Mouse (Mus musculus) MEL (cell line): Measurements from ENCODE around the gene Wdr91. TPM values are rescaled to one million over a fixed set of nuclear protein-coding genes. Genes with fewer than 3 reads are reported as not detected.

Source experiments
- DNase-seq: peaks from one replicate; pipeline ENCODE4 v3.0.0; 2011; ENCODE audit warnings: low read depth, low spot score
- H3K27ac ChIP-seq: 2 replicates; pipeline ENCODE4 v1.5.1; 2012; ENCODE audit warnings: low read depth, mild to moderate bottlenecking, control low read depth, low read length, moderate library complexity; ENCODE audit not compliant: control insufficient read depth
- H3K27me3 ChIP-seq, 2 experiments: fragments of 150-350 bp in 1 of 2; sonication (generic) in 1 of 2; 2 replicates each; pipeline ENCODE4 v1.6.1; 2012; ENCODE audit warnings: low read length in 2 of 2, mild to moderate bottlenecking in 2 of 2, improper control_type of control experiment in 1 of 2, moderate library complexity in 1 of 2; ENCODE audit not compliant: insufficient read depth in 2 of 2, control insufficient read depth in 1 of 2
- H3K36me3 ChIP-seq, 2 experiments: 2 replicates each; pipeline ENCODE4 v1.6.1; 2012 to 2014; ENCODE audit warnings: low read length in 2 of 2, improper control_type of control experiment in 1 of 2, inconsistent platforms in 1 of 2, mild to moderate bottlenecking in 1 of 2; ENCODE audit not compliant: insufficient read depth in 2 of 2, control insufficient read depth in 1 of 2
- H3K4me1 ChIP-seq, 2 experiments: fragments of 150-350 bp in 1 of 2; sonication (generic) in 1 of 2; 2 replicates each; pipeline ENCODE4 v1.6.1; 2012; ENCODE audit warnings: low read length in 2 of 2, improper control_type of control experiment in 1 of 2, mild to moderate bottlenecking in 1 of 2; ENCODE audit not compliant: insufficient read depth in 2 of 2, control insufficient read depth in 1 of 2
- H3K4me3 ChIP-seq, 2 experiments: fragments of 150-350 bp in 1 of 2; sonication (generic) in 1 of 2; 2 replicates each; pipeline ENCODE4 v1.5.1; 2012; ENCODE audit warnings: low read depth in 2 of 2, low read length in 2 of 2, mild to moderate bottlenecking in 2 of 2, moderate library complexity in 2 of 2, control low read depth in 1 of 2, improper control_type of control experiment in 1 of 2; ENCODE audit not compliant: control insufficient read depth in 1 of 2, insufficient read depth in 1 of 2
- H3K79me2 ChIP-seq: 2 replicates; pipeline ENCODE4 v1.6.1; 2012; ENCODE audit warnings: mild to moderate bottlenecking, low read length, moderate library complexity; ENCODE audit not compliant: control insufficient read depth, poor library complexity, insufficient read depth
- H3K9ac ChIP-seq: 2 replicates; pipeline ENCODE4 v1.6.1; 2012; ENCODE audit warnings: low read depth, mild to moderate bottlenecking, control low read depth, low read length, moderate library complexity; ENCODE audit not compliant: control insufficient read depth, poor library complexity, severe bottlenecking
- H3K9me3 ChIP-seq: fragments of 150-350 bp; sonication (generic); replicated peaks from 2 replicates; pipeline ENCODE4 v1.6.1; 2012; ENCODE audit warnings: mild to moderate bottlenecking, low read length, improper control_type of control experiment, moderate library complexity; ENCODE audit not compliant: insufficient read depth
- BHLHE40 ChIP-seq: IDR thresholded peaks from 2 replicates; pipeline ENCODE4 v1.6.1; 2012; ENCODE audit warnings: low read depth, mild to moderate bottlenecking, inconsistent platforms, low read length, improper control_type of control experiment, borderline replicate concordance
- CHD1 ChIP-seq: IDR thresholded peaks from 2 replicates; pipeline ENCODE4 v1.6.1; 2012; ENCODE audit warnings: low read depth, mild to moderate bottlenecking, inconsistent platforms, low read length, improper control_type of control experiment
- CHD2 ChIP-seq: IDR thresholded peaks from 2 replicates; pipeline ENCODE4 v1.6.1; 2011; ENCODE audit warnings: low read length, improper control_type of control experiment
- CTCF ChIP-seq, 3 experiments: IDR thresholded peaks in 2 of 3; conservative IDR thresholded peaks in 1 of 3; 2 replicates each; pipeline ENCODE4 v1.5.1; 2011 to 2012; ENCODE audit warnings: low read length in 3 of 3, low read depth in 2 of 3, mild to moderate bottlenecking in 2 of 3, improper control_type of control experiment in 1 of 3, inconsistent platforms in 1 of 3, mixed read lengths in 1 of 3, moderate library complexity in 1 of 3; ENCODE audit not compliant: control insufficient read depth in 1 of 3, insufficient read depth in 1 of 3, poor library complexity in 1 of 3, severe bottlenecking in 1 of 3
- ELF1 ChIP-seq: IDR thresholded peaks from 2 replicates; pipeline ENCODE4 v1.6.1; 2014; ENCODE audit warnings: low read depth, mild to moderate bottlenecking, inconsistent platforms, low read length, improper control_type of control experiment, moderate library complexity
- EP300 ChIP-seq, 2 experiments: IDR thresholded peaks; 2 replicates each; pipeline ENCODE4 v1.6.1; 2011; ENCODE audit warnings: improper control_type of control experiment in 2 of 2, low read length in 2 of 2, low read depth in 1 of 2, mild to moderate bottlenecking in 1 of 2
- ETS1 ChIP-seq: IDR thresholded peaks from 2 replicates; pipeline ENCODE4 v1.6.1; 2012; ENCODE audit warnings: low read depth, mild to moderate bottlenecking, inconsistent platforms, low read length, improper control_type of control experiment, moderate library complexity
- GATA1 ChIP-seq: IDR thresholded peaks from 2 replicates; pipeline ENCODE4 v1.6.1; 2011; ENCODE audit warnings: low read depth, low read length, improper control_type of control experiment
- JUND ChIP-seq: IDR thresholded peaks from 2 replicates; pipeline ENCODE4 v1.6.1; 2011; ENCODE audit warnings: low read depth, mild to moderate bottlenecking, improper control_type of control experiment, low read length
- MAX ChIP-seq: IDR thresholded peaks from 2 replicates; pipeline ENCODE4 v1.6.1; 2011; ENCODE audit warnings: low read length, improper control_type of control experiment
- MAZ ChIP-seq: IDR thresholded peaks from 2 replicates; pipeline ENCODE4 v1.6.1; 2012; ENCODE audit warnings: low read depth, mild to moderate bottlenecking, inconsistent platforms, low read length, improper control_type of control experiment
- MXI1 ChIP-seq: IDR thresholded peaks from 2 replicates; pipeline ENCODE4 v1.6.1; 2011; ENCODE audit warnings: mild to moderate bottlenecking, low read depth, low read length, improper control_type of control experiment
- MYB ChIP-seq: IDR thresholded peaks from 2 replicates; pipeline ENCODE4 v1.6.1; 2011; ENCODE audit warnings: mild to moderate bottlenecking, low read depth, low read length, improper control_type of control experiment
- MYC ChIP-seq: IDR thresholded peaks from 2 replicates; pipeline ENCODE4 v1.6.1; 2011; ENCODE audit warnings: low read depth, mild to moderate bottlenecking, low read length, improper control_type of control experiment, moderate library complexity
- NELFE ChIP-seq: IDR thresholded peaks from 2 replicates; pipeline ENCODE4 v1.6.1; 2011; ENCODE audit warnings: low read depth, low read length, improper control_type of control experiment
- NRF1 ChIP-seq: IDR thresholded peaks from 2 replicates; pipeline ENCODE4 v1.6.1; 2014; ENCODE audit warnings: low read depth, mild to moderate bottlenecking, inconsistent platforms, low read length, improper control_type of control experiment, moderate library complexity; ENCODE audit not compliant: poor library complexity, insufficient read depth, severe bottlenecking
- RAD21 ChIP-seq: IDR thresholded peaks from 2 replicates; pipeline ENCODE4 v1.6.1; 2011; ENCODE audit warnings: mild to moderate bottlenecking, low read depth, low read length, improper control_type of control experiment
- SMC3 ChIP-seq: IDR thresholded peaks from 2 replicates; pipeline ENCODE4 v1.6.1; 2011; ENCODE audit warnings: low read depth, low read length, improper control_type of control experiment
- ZC3H11A ChIP-seq: IDR thresholded peaks from 2 replicates; pipeline ENCODE4 v1.6.1; 2012; ENCODE audit warnings: low read depth, mild to moderate bottlenecking, inconsistent platforms, low read length, improper control_type of control experiment
- ZKSCAN1 ChIP-seq: IDR thresholded peaks from 2 replicates; pipeline ENCODE4 v1.6.1; 2012; ENCODE audit warnings: low read depth, mild to moderate bottlenecking, inconsistent platforms, low read length, improper control_type of control experiment, moderate library complexity
- ZNF384 ChIP-seq: IDR thresholded peaks from 2 replicates; pipeline ENCODE4 v1.6.1; 2012; ENCODE audit warnings: low read depth, mild to moderate bottlenecking, inconsistent platforms, low read length, improper control_type of control experiment
- polyA plus RNA-seq, 2 experiments: library from polyadenylated mRNA; stranded (reverse) in 1 of 2; unstranded in 1 of 2; fragments of >175 nt in 1 of 2; fragments of >200 nt in 1 of 2; gene quantifications; 2 replicates each; pipeline versions ENCODE4 v1.2.1 to v1.2.4; 2012; ENCODE audit warnings: low replicate concordance in 2 of 2, low read depth in 1 of 2; ENCODE audit not compliant: insufficient read length in 2 of 2, insufficient read depth in 1 of 2, missing spikeins in 1 of 2
- total RNA-seq: library from RNA; depleted of rRNA; stranded (reverse); fragments of 300-350 nt; gene quantifications from 2 replicates; pipeline ENCODE4 v1.2.3, GENCODE M21; 2012

The Wdr91 gene
- total and polyA plus RNA-seq, 3 experiments: 11.7 to 24.1 TPM; not detected in 1

DNA sequence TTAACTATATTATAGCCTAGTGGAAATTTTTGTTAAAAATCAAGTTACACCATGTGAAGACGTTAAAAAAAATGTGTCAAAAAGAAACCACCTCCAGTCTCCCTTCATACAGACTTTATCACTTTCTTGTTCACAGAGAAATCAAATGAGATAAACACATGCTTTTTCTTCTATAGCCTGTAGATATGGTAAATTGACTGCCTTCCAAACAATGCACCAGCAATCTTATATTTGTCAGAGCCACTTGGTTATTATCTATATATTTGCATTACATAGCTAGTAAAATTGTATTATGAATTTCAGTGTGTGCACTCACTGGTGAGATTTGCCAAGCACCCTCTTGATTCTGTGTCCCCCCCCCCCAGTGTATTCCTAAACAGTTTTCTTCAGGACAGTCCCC is 22.0 kb upstream of the Wdr91 start:
- DNase-seq: no peak
- no peaks in the 10 kb centered on the region for H3K9me3 ChIP-seq

DNA sequence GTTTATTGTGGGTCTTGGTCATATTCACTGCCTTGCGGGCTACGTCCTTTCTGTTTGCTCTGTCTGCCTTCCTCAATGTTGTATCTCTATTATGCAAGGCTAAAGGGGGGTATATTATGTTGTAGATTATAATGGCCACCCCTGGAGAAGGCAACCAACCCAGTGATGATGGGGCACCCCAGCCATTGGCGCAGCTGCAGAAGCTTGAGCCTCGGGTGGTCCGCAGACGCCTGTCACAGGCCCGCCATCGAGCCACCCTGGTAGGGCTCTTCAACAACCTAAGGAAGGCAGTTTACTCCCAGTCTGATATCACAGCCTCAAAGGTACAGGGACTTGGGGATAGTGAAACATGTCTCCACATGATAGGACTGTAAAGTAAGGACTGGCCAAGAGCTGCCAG is 16.9 kb upstream of the Wdr91 start:
- H3K4me3 ChIP-seq: no peak overlapping the region
- no peak for TF ChIP-seq CHD1
- TF ChIP-seq MXI1: no peak
- TF ChIP-seq NELFE: no peak
- TF ChIP-seq RAD21: no peak
- TF ChIP-seq CHD2: no peak
- TF ChIP-seq ETS1: no peak
- no peak for TF ChIP-seq MYB
- no peak for TF ChIP-seq ELF1
- TF ChIP-seq MAX: no peak
- TF ChIP-seq ZKSCAN1: no peak
- H3K36me3 ChIP-seq: no peaks in the 10 kb centered on the region
- no peaks in the 10 kb centered on the region for H3K79me2 ChIP-seq
- no peaks in the 10 kb centered on the region for H3K9me3 ChIP-seq
- no peak overlapping the region for H3K27ac ChIP-seq
- no peak for DNase-seq
- no peaks in the 10 kb centered on the region for H3K27me3 ChIP-seq
- no peak overlapping the region for H3K9ac ChIP-seq
- no peaks in the 10 kb centered on the region for H3K4me1 ChIP-seq

More for the DNA sequence above, 22.0 kb upstream of the Wdr91 start:
- TF ChIP-seq MYC (no peak), GATA1 (0 out of 2 replicates have a peak, but pooled peaks have one; percentile 21), EP300 (IDR thresholded peaks at IDR 0.05; ENCODE audit: low read depth in 1 of 2, low read length in 2 of 2) (peak in 1 of 2 experiments; percentile 27; a peak in 1 of 4 replicates)
- Histone ChIP-seq H3K79me2 (no peaks in the 10 kb centered on the region), H3K4me3 (no peak overlapping the region), H3K9ac (no peak overlapping the region), H3K27ac (no peak overlapping the region), H3K27me3 (no peaks in the 10 kb centered on the region), H3K4me1 (no peaks in the 10 kb centered on the region), H3K36me3 (no peaks in the 10 kb centered on the region)

DNA sequence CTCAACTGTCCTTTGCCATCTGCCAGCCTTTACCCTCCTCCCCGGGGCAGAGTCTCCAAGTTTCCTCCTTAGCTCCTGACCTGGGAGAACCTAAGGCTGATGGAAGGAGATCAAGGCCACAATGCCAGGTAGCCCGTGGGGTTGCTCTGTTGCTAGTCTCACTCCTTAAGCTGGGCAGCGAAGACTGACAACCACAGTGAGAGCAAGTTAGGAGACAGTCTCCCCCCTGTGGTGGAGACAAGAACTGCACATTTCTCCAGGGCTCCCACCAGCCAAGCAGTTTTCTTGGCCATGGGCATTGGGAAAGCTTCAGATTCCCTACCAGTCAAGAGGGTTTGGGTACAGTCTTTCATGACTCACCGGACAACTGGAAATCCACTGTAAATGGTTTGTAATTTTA is 16.5 kb upstream of the Wdr91 start:
- no peak overlapping the region for H3K4me3 ChIP-seq
- no peaks in the 10 kb centered on the region for H3K79me2 ChIP-seq
- no peaks in the 10 kb centered on the region for H3K36me3 ChIP-seq
- H3K27me3 ChIP-seq: no peaks in the 10 kb centered on the region
- H3K4me1 ChIP-seq: no peaks in the 10 kb centered on the region
- no peak overlapping the region for H3K9ac ChIP-seq
- no peak overlapping the region for H3K27ac ChIP-seq
- DNase-seq: peak; percentile 74
- H3K9me3 ChIP-seq: no peaks in the 10 kb centered on the region
- TF ChIP-seq EP300 (IDR thresholded peaks at IDR 0.05; ENCODE audit: low read depth in 1 of 2, low read length in 2 of 2): no peak
- peak; percentile 79 to 92 (median 87) for TF ChIP-seq CTCF (IDR thresholded peaks at IDR 0.05 in 2 of 3, conservative IDR thresholded peaks at IDR 0.05 in 1 of 3; ENCODE audit: control insufficient read depth in 1 of 3, insufficient read depth in 1 of 3, low read depth in 2 of 3, low read length in 3 of 3, poor library complexity in 1 of 3, severe bottlenecking in 1 of 3)
- no peak for TF ChIP-seq NRF1
- no peak for TF ChIP-seq JUND
- peak; percentile 79 for TF ChIP-seq ZC3H11A
- no peak for TF ChIP-seq ZNF384
- no peak for TF ChIP-seq NELFE
- TF ChIP-seq SMC3: peak; percentile 87
- TF ChIP-seq RAD21: peak; percentile 84
- no peak for TF ChIP-seq MYB
- TF ChIP-seq BHLHE40: no peak
- TF ChIP-seq MAZ: no peak
